Mouse (Mus musculus) limb, embryonic 14.5 days (tissue): ENCODE results near the gene Tmc1. TPM values are rescaled to one million over a fixed set of nuclear protein-coding genes. Genes with fewer than 3 reads are reported as not detected.

ENCODE experiments used
- ATAC-seq: fragments of 200-750 bp; cut with Nextera tagmentation; 2 replicates; pipeline ENCODE4 v1.8.0; 2017; ENCODE audit warnings: low read depth, moderate number of reproducible peaks, moderate TSS enrichment; ENCODE audit not compliant: low FRiP score
- DNase-seq: peaks from one replicate; pipeline ENCODE4 v3.0.0-alpha.2; 2015; ENCODE audit warnings: low spot score
- H3K27ac ChIP-seq: fragments of 300-500 bp; sonication (generic); replicated peaks from 2 replicates; pipeline ENCODE4 v1.5.1; 2014; ENCODE audit warnings: low read depth, mild to moderate bottlenecking, low read length, moderate library complexity, mixed read lengths
- H3K27me3 ChIP-seq: fragments of 300-500 bp; sonication (generic); 2 replicates; pipeline ENCODE4 v1.6.1; 2014; ENCODE audit warnings: low read length, mixed read lengths; ENCODE audit not compliant: control insufficient read depth, insufficient read depth
- H3K36me3 ChIP-seq: fragments of 300-500 bp; sonication (generic); 2 replicates; pipeline ENCODE4 v1.6.1; 2014; ENCODE audit warnings: mild to moderate bottlenecking, low read length, moderate library complexity, mixed read lengths; ENCODE audit not compliant: control insufficient read depth, insufficient read depth
- H3K4me1 ChIP-seq: fragments of 300-500 bp; sonication (generic); 2 replicates; pipeline ENCODE4 v1.6.1; 2014; ENCODE audit warnings: antibody characterized with exemption, low read length, mixed read lengths; ENCODE audit not compliant: control insufficient read depth, insufficient read depth
- H3K4me2 ChIP-seq: fragments of 300-500 bp; sonication (generic); replicated peaks from 2 replicates; pipeline ENCODE4 v1.6.1; 2014; ENCODE audit warnings: low read depth, mild to moderate bottlenecking, low read length, moderate library complexity; ENCODE audit not compliant: severe bottlenecking
- H3K4me3 ChIP-seq: fragments of 300-500 bp; sonication (generic); replicated peaks from 2 replicates; pipeline ENCODE4 v1.5.1; 2014; ENCODE audit warnings: low read length
- H3K9ac ChIP-seq: fragments of 300-500 bp; sonication (generic); 2 replicates; pipeline ENCODE4 v1.6.1; 2014; ENCODE audit warnings: mild to moderate bottlenecking, low read depth, low read length, moderate library complexity; ENCODE audit not compliant: severe bottlenecking
- H3K9me3 ChIP-seq: fragments of 300-500 bp; sonication (generic); 2 replicates; pipeline ENCODE4 v1.6.1; 2016; ENCODE audit warnings: low read length; ENCODE audit not compliant: control insufficient read depth
- POLR2A ChIP-seq: fragments of 200-500 bp; IDR thresholded peaks from 2 replicates; pipeline ENCODE4 v1.8.0; 2012; ENCODE audit warnings: inconsistent platforms, mild to moderate bottlenecking, moderate library complexity, borderline replicate concordance; ENCODE audit not compliant: insufficient read depth, insufficient read length; ENCODE audit errors: extremely low read depth
- WGBS: fragments of 180-500 bp; shearing (Covaris S2); extraction: QIAGEN DNeasy Blood & Tissue Kit; methylation state at CpG from one replicate; pipeline ENCODE4 v1.1.7; 2014; 5-methylcytosine and 5-hydroxymethylcytosine counted together
- polyA plus RNA-seq, 2 experiments: library from polyadenylated mRNA; depleted of rRNA in 1 of 2; stranded (reverse) in 1 of 2; unstranded in 1 of 2; fragments of >200 nt; fragmentation: Nextera tagmentation in 1 of 2; extraction: Ambion mirVana in 1 of 2; gene quantifications; 2 replicates each; pipeline versions ENCODE4 v1.2.1 to v1.2.3; 2012 to 2014

Tmc1 gene
- polyA plus RNA-seq, 2 experiments = 0.07 to 0.16 TPM

DNA sequence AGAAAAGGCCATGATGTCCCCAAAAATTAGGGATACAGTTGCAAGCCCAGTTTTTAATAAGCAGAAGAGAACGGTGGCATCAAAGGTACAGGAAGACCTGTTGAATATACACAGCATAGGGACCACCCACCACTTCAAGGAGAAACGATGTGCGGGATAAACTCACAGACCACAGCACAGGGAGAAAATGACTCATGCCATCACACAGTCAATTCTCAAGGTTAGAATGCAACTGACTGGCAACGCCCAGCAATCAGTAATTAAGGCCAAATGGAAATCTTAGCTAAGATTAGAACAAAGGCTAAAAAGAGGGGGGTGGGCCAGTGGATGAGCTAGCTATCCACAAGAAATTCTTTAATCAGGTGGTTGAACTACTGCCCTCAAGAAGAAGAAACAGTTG, 9.6 kb downstream of the Tmc1 start:
- no peak for ATAC-seq
- 34% methylated on average over 4 of the region's 4 CpGs for WGBS
- no peak for TF ChIP-seq POLR2A
- Histone ChIP-seq H3K9ac (no peak overlapping the region), H3K36me3 (no peaks in the 10 kb centered on the region), H3K27ac (no peak overlapping the region), H3K4me3 (no peak overlapping the region), H3K9me3 (no peaks in the 10 kb centered on the region), H3K27me3 (no peaks in the 10 kb centered on the region), H3K4me2 (no peak overlapping the region), H3K4me1 (no peaks in the 10 kb centered on the region)
- DNase-seq = no peak

DNA sequence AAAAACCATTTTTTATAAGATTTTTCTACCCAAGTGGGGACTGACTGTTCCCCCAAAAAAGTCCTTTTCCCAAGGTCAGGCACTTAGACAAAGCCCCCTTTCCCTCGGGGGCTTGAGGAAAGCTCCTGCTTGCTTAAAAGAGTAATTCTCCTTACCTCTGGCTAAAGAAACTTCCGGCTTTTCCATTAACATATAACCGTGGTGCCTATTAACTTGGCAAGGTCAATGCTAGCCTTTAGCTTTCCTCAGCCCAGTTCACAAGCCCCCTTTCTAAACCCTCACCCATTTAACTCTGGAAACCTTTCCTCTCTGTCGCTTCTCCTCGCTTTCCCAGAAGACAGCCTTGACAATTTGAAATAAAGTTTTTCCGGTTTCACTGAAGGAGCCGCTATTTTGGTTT, 29.7 kb downstream of the Tmc1 start:
- H3K9me3 ChIP-seq = no peaks in the 10 kb centered on the region
- no peak for TF ChIP-seq POLR2A
- DNase-seq = no peak
- no peaks in the 10 kb centered on the region for H3K36me3 ChIP-seq
- H3K27ac ChIP-seq = no peak overlapping the region
- H3K4me3 ChIP-seq = no peak overlapping the region
- peaks cover 4% of the 10 kb centered on the region; the same call in 1 of the 2 replicates for H3K4me1 ChIP-seq
- 47% methylated on average over 7 of the region's 7 CpGs for WGBS
- 0 out of 2 replicates have a peak overlapping the region, but pooled peaks have one; percentile 4 for H3K4me2 ChIP-seq
- no peaks in the 10 kb centered on the region for H3K27me3 ChIP-seq
- ATAC-seq = no peak
- no peak overlapping the region for H3K9ac ChIP-seq

DNA sequence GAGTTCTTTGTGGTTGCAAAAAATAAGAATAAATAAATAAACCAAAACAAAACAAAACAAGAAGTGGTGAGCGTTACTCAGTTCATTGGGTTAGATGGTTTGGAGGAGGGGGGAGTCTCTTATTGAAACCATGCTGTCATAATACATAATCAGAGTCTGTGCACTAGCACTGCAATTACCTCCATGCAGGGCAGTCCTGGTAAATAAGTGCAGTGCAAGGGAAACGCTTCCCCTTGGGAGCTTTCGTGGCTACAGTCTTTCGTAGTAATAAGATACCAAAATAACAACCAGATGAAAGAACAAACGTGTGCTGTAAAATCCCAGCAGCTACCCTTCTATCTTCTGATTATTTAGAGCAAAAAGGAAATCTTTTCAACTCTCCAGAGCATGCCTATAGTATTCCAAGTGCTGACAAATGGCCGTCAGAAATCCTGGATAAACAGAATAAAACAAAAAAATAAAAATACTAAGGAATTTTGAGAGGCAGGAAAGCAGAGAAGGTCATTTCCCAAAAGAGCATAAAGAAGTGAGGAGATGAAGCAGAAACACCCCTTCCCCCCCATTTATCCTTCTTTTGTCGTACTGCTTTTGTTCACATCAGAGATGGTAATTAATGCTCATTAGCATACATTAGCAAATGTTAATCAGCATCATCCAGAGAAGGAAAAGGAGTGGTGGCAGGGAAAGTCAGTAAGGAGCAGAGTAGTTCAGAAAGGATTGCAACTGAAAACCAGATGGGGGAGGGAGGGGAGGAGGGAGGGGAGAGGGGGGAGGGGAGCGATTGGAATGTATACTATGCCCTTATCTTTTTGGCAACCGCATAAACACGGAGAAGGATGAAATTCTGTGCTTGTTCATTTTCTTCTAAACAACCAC, 30.4 kb downstream of the Tmc1 start:
- H3K27me3 ChIP-seq = no peaks in the 10 kb centered on the region
- H3K4me2 ChIP-seq = peak overlapping the region; percentile 26
- no peaks in the 10 kb centered on the region for H3K9me3 ChIP-seq
- H3K36me3 ChIP-seq = no peaks in the 10 kb centered on the region
- ATAC-seq (no peak), DNase-seq (peak; percentile 42)
- 3% methylated on average over 10 of the region's 10 CpGs for WGBS
- no peak overlapping the region for H3K4me3 ChIP-seq
- peaks cover 4% of the 10 kb centered on the region; the same call in 1 of the 2 replicates for H3K4me1 ChIP-seq
- no peak overlapping the region for H3K9ac ChIP-seq
- H3K27ac ChIP-seq = 0 out of 2 replicates have a peak overlapping the region, but pooled peaks have one; percentile 8
- TF ChIP-seq POLR2A = no peak

- Histone ChIP-seq H3K27ac (no peak overlapping the region), H3K36me3 (no peaks in the 10 kb centered on the region), H3K27me3 (no peaks in the 10 kb centered on the region), H3K9me3 (no peaks in the 10 kb centered on the region), H3K4me2 (no peak overlapping the region), H3K4me3 (no peak overlapping the region), H3K4me1 (no peaks in the 10 kb centered on the region), H3K9ac (no peak overlapping the region)
- WGBS = 88% methylated on average over 4 of the region's 4 CpGs
- no peak for ATAC-seq
- TF ChIP-seq POLR2A = no peak
- DNase-seq = no peak
These were observed 35.8 kb downstream of the Tmc1 start for GRCm38 (mm10) chr19:20918241-20918640.

GRCm38 (mm10) chr19:20915151-20915550, 38.9 kb downstream of the Tmc1 start:
- Histone ChIP-seq H3K4me1 (no peaks in the 10 kb centered on the region), H3K27ac (no peak overlapping the region), H3K4me3 (no peak overlapping the region), H3K27me3 (no peaks in the 10 kb centered on the region), H3K36me3 (no peaks in the 10 kb centered on the region), H3K4me2 (no peak overlapping the region), H3K9me3 (no peaks in the 10 kb centered on the region), H3K9ac (no peak overlapping the region)
- WGBS = 86% methylated on average over 2 of the region's 2 CpGs
- ATAC-seq (no peak), DNase-seq (no peak)
- TF ChIP-seq POLR2A = no peak
